Mouse (Mus musculus) hindbrain, embryonic 11.5 days (tissue): ENCODE data around the gene Ganab. TPM values are rescaled to one million over a fixed set of nuclear protein-coding genes. Genes with fewer than 3 reads are reported as not detected.

Experiments used
- ATAC-seq: fragments of 200-750 bp; cut with Nextera tagmentation; 2 replicates; pipeline ENCODE4 v1.8.0; 2017; ENCODE audit warnings: mild to moderate bottlenecking, moderate TSS enrichment, moderate library complexity; ENCODE audit not compliant: low FRiP score
- DNase-seq: peaks from one replicate; pipeline ENCODE4 v3.0.0-alpha.2; 2015; ENCODE audit warnings: low spot score
- H3K27ac ChIP-seq: fragments of 300-500 bp; sonication (generic); 2 replicates; pipeline ENCODE4 v1.5.1; 2014; ENCODE audit warnings: mild to moderate bottlenecking, low read depth, low read length
- H3K27me3 ChIP-seq: fragments of 300-500 bp; sonication (generic); 2 replicates; pipeline ENCODE4 v1.6.1; 2014; ENCODE audit warnings: mild to moderate bottlenecking, low read length, moderate library complexity, mixed read lengths; ENCODE audit not compliant: control insufficient read depth, insufficient read depth
- H3K36me3 ChIP-seq: fragments of 300-500 bp; sonication (generic); 2 replicates; pipeline ENCODE4 v1.6.1; 2014; ENCODE audit warnings: mild to moderate bottlenecking, low read length, moderate library complexity, mixed read lengths; ENCODE audit not compliant: control insufficient read depth, insufficient read depth
- H3K4me1 ChIP-seq: fragments of 300-500 bp; sonication (generic); replicated peaks from 2 replicates; pipeline ENCODE4 v1.6.1; 2014; ENCODE audit warnings: low read length, mixed read lengths; ENCODE audit not compliant: control insufficient read depth, insufficient read depth
- H3K4me2 ChIP-seq: fragments of 300-500 bp; sonication (generic); replicated peaks from 2 replicates; pipeline ENCODE4 v1.6.1; 2014; ENCODE audit warnings: mild to moderate bottlenecking, low read depth, low read length
- H3K4me3 ChIP-seq: fragments of 300-500 bp; sonication (generic); 2 replicates; pipeline ENCODE4 v1.5.1; 2014; ENCODE audit warnings: low read depth, low read length
- H3K9ac ChIP-seq: fragments of 300-500 bp; sonication (generic); 2 replicates; pipeline ENCODE4 v1.6.1; 2014; ENCODE audit warnings: low read depth, low read length
- H3K9me3 ChIP-seq: fragments of 300-500 bp; sonication (generic); 2 replicates; pipeline ENCODE4 v1.6.1; 2016; ENCODE audit warnings: low read length; ENCODE audit not compliant: control insufficient read depth
- WGBS: fragments of 180-500 bp; shearing (Covaris S2); extraction: QIAGEN DNeasy Blood & Tissue Kit; methylation state at CpG from one replicate; pipeline ENCODE4 v1.1.7; 2014; 5-methylcytosine and 5-hydroxymethylcytosine counted together
- polyA plus RNA-seq: library from polyadenylated mRNA; unstranded; fragments of >200 nt; fragmentation: Nextera tagmentation; extraction: Ambion mirVana; gene quantifications from 2 replicates; pipeline ENCODE4 v1.2.1, GENCODE M21; 2014

The Ganab gene
- polyA plus RNA-seq, 1 experiment from 2014 or later, result 89.8 TPM

GRCm38 (mm10) chr19:8965075-8965474 lies 67.2 kb downstream of the Ganab start:
- H3K36me3 ChIP-seq, result peaks cover 15% of the 10 kb centered on the region; the same call in 1 of the 2 replicates
- no peaks in the 10 kb centered on the region for H3K27me3 ChIP-seq
- ATAC-seq (no peak), DNase-seq (no peak)
- H3K27ac ChIP-seq, result no peak overlapping the region
- peaks cover 3% of the 10 kb centered on the region; the same call in 1 of the 2 replicates for H3K4me1 ChIP-seq
- 88% methylated on average over 11 of the region's 11 CpGs for whole genome bisulfite sequencing
- H3K9me3 ChIP-seq, result no peaks in the 10 kb centered on the region
- no peak overlapping the region for H3K4me3 ChIP-seq
- no peak overlapping the region for H3K4me2 ChIP-seq
- H3K9ac ChIP-seq, result no peak overlapping the region

GRCm38 (mm10) chr19:8965771-8966170 lies 67.9 kb downstream of the Ganab start:
- Histone ChIP-seq H3K4me3 (peak overlapping the region; percentile 86; the same call in 1 of the 2 replicates), H3K9ac (no peak overlapping the region; the same call in 1 of the 2 replicates), H3K36me3 (peaks cover 18% of the 10 kb centered on the region)

GRCm38 (mm10) chr19:8966198-8966589 lies 68.3 kb downstream of the Ganab start:
- Histone ChIP-seq H3K9me3 (no peaks in the 10 kb centered on the region), H3K27me3 (no peaks in the 10 kb centered on the region), H3K27ac (peak overlapping the region; percentile 70), H3K4me1 (peaks cover 3% of the 10 kb centered on the region; the same call in 1 of the 2 replicates), H3K4me3 (peak overlapping the region; percentile 86), H3K36me3 (peaks cover 22% of the 10 kb centered on the region), H3K9ac (peak overlapping the region; percentile 54), H3K4me2 (peak overlapping the region; percentile 54)
- ATAC-seq (peak; percentile 1; the same call in 1 of the 2 replicates), DNase-seq (no peak)
- WGBS, result 52% methylated on average over 5 of the region's 5 CpGs

More at GRCm38 (mm10) chr19:8965771-8966170, 67.9 kb downstream of the Ganab start:
- H3K27me3 ChIP-seq, result no peaks in the 10 kb centered on the region
- no peak for ATAC-seq
- peaks cover 3% of the 10 kb centered on the region; the same call in 1 of the 2 replicates for H3K4me1 ChIP-seq
- peak overlapping the region; percentile 70; the same call in 1 of the 2 replicates for H3K27ac ChIP-seq
- WGBS, result 80% methylated on average over 8 of the region's 8 CpGs
- no peaks in the 10 kb centered on the region for H3K9me3 ChIP-seq
- peak overlapping the region; percentile 26 for H3K4me2 ChIP-seq
- no peak for DNase-seq

Other genes with a start within 250 kb of the Ganab start
- 0.13 and 0.20 TPM in 2 replicates for gene Chrm1, start 234.3 kb upstream of the Ganab start, polyA plus RNA-seq
- 123 and 136 TPM in 2 replicates for gene Slc3a2, start 174.7 kb upstream of the Ganab start, polyA plus RNA-seq
- gene Wdr74, start 162.2 kb upstream of the Ganab start, polyA plus RNA-seq, result 83.6 and 87.1 TPM in 2 replicates
- 1.6 and 2.6 TPM in 2 replicates for gene 1700092M07Rik, start 157.4 kb upstream of the Ganab start, polyA plus RNA-seq
- 100 and 111 TPM in 2 replicates for gene Stx5a, start 156.7 kb upstream of the Ganab start, polyA plus RNA-seq
- gene Nxf1, start 141.0 kb upstream of the Ganab start, polyA plus RNA-seq, result 213 and 224 TPM in 2 replicates
- gene Tmem223, start 127.1 kb upstream of the Ganab start, polyA plus RNA-seq, result 192 and 194 TPM in 2 replicates
- 46.4 and 50.8 TPM in 2 replicates for gene Tmem179b, start 123.6 kb upstream of the Ganab start, polyA plus RNA-seq
- gene Taf6l, start 111.7 kb upstream of the Ganab start, polyA plus RNA-seq, result 15.4 and 17.1 TPM in 2 replicates
- 184 and 194 TPM in 2 replicates for gene Polr2g, start 99.5 kb upstream of the Ganab start, polyA plus RNA-seq
- gene Zbtb3, start 95.5 kb upstream of the Ganab start, polyA plus RNA-seq, result 5.7 and 7.5 TPM in 2 replicates
- gene Ttc9c, start 78.7 kb upstream of the Ganab start, polyA plus RNA-seq, result 47.0 and 53.1 TPM in 2 replicates
- gene Hnrnpul2, start 78.1 kb upstream of the Ganab start, polyA plus RNA-seq, result 7.0 and 10.1 TPM in 2 replicates
- not detected in 2 replicates for gene AC129217.1, start 68.3 kb upstream of the Ganab start, polyA plus RNA-seq
- gene Bscl2, start 60.6 kb upstream of the Ganab start, polyA plus RNA-seq, result 55.6 and 59.6 TPM in 2 replicates
- gene Gng3, start 58.9 kb upstream of the Ganab start, polyA plus RNA-seq, result 158 TPM in 2 replicates
- 0.32 and 0.37 TPM in 2 replicates for gene Lrrn4cl, start 47.3 kb upstream of the Ganab start, polyA plus RNA-seq
- gene Ubxn1, start 26.6 kb upstream of the Ganab start, polyA plus RNA-seq, result 164 and 180 TPM in 2 replicates
- gene Uqcc3, start 17.1 kb upstream of the Ganab start, polyA plus RNA-seq, result 56.1 and 57.2 TPM in 2 replicates
- 89.6 and 103 TPM in 2 replicates for gene Lbhd1, start 14.3 kb upstream of the Ganab start, polyA plus RNA-seq
- not detected in 2 replicates for gene Gm49403, start 14.1 kb upstream of the Ganab start, polyA plus RNA-seq
- gene 1810009A15Rik, start 9.2 kb upstream of the Ganab start, polyA plus RNA-seq, result 107 and 112 TPM in 2 replicates
- gene Gm49416, start 9.1 kb upstream of the Ganab start, polyA plus RNA-seq, result not detected in 2 replicates
- 26.1 and 32.1 TPM in 2 replicates for gene Ints5, start 5.1 kb upstream of the Ganab start, polyA plus RNA-seq
- 43.5 and 45.8 TPM in 2 replicates for gene B3gat3, start 22.3 kb downstream of the Ganab start, polyA plus RNA-seq
- 1.0 and 1.1 TPM in 2 replicates for gene Rom1, start 31.3 kb downstream of the Ganab start, polyA plus RNA-seq
- 6.5 and 7.8 TPM in 2 replicates for gene Eml3, start 31.5 kb downstream of the Ganab start, polyA plus RNA-seq
- gene Mta2, start 43.8 kb downstream of the Ganab start, polyA plus RNA-seq, result 45.6 and 52.3 TPM in 2 replicates
- 23.7 and 27.8 TPM in 2 replicates for gene Tut1, start 55.8 kb downstream of the Ganab start, polyA plus RNA-seq
- 462 and 475 TPM in 2 replicates for gene Eef1g, start 69.0 kb downstream of the Ganab start, polyA plus RNA-seq
- 6.0 and 14.1 TPM in 2 replicates for gene Ahnak, start 91.2 kb downstream of the Ganab start, polyA plus RNA-seq
- not detected in 2 replicates for gene Scgb1a1, start 189.9 kb downstream of the Ganab start, polyA plus RNA-seq
- 14.9 and 15.6 TPM in 2 replicates for gene Asrgl1, start 237.6 kb downstream of the Ganab start, polyA plus RNA-seq